Mouse (Mus musculus) ZHBTc4 (cell line): Measurements from ENCODE around the gene C130060K24Rik.

Experiments used
- DNase-seq: peaks from one replicate; pipeline ENCODE4 v3.0.0-alpha.2; 2011; ENCODE audit warnings: low read depth, low spot score

C130060K24Rik gene

DNA sequence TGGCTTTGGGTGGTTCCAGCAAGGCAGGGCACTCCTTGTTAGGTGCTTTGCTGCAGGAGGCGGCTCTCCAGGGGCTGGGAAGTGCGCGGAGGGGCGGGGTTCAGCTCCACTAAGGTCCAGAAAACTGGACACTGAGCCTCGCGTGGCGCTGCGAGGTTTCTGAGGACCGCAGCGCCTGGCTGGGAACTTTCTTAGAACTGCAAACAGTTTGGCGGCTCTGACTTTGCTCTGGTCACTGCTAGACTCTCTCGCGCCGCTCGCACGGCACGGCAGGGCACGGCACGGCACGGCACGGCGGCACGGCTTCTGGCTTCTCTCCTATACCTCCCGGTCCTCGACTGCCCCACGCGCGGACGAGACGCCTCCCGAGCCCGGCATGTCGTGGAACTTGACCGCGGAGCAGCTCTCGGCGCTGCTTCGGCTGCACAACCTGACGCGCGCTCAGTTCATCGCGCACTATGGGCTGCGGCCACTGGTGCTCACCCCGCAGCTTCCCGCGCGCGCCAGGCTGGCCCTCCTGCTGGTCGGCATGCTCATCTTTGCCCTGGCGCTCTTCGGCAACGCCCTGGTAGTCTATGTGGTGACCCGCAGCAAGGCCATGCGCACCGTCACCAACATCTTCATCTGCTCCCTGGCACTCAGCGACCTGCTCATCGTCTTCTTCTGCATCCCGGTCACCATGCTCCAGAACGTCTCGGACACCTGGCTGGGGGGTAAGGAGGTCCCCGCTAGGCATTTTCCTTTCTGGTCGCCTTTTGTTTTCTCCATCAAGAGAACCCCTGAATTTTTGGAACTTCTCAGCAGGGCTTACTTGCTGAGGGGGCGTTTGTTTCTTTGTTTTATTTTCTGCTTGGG is at the start of gene C130060K24Rik:
Gene C130060K24Rik (plus strand): TSS at position 188 of the 855 bp plus-strand sequence.
- DNase-seq, result peak; percentile 67

DNA sequence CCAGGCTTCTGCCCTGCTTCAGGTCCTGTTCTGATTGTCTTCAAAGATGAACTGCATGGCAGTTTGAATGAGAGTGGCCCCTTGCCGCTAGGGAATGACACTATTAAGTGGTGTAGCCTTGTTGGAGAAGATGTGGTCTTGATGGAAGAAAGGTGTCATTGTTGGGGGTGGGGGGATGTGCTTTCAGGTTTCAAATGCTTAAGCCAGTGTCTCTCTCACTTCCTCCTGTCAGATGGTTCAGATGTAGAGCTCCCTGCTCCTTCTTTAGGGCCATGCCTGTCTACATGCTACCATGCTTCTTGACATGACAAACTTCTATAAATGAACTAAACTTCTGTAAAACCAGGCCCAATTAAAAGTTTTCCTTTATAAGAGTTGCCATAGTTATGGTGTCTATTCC is 46.7 kb upstream of the C130060K24Rik start:
- no peak for DNase-seq

DNA sequence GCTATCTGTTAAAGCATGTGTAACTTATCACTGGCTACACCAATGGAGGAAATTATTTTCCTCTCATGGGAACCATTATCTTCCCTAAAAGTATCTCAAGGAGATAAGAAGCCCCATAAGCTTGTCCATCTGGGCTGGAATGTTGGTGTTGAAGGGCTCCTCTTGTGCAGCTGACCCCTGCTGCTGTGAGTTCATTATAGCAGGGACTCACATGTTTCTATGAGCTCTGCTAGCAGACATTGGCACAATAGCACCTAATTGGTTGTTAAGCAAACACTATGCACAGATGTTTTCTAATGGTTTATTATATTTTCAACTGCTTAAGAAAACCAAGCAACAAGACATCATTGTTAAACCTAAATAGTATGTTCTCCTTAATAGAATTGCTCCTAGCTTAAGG is 41.5 kb upstream of the C130060K24Rik start:
- DNase-seq, result no peak

DNA sequence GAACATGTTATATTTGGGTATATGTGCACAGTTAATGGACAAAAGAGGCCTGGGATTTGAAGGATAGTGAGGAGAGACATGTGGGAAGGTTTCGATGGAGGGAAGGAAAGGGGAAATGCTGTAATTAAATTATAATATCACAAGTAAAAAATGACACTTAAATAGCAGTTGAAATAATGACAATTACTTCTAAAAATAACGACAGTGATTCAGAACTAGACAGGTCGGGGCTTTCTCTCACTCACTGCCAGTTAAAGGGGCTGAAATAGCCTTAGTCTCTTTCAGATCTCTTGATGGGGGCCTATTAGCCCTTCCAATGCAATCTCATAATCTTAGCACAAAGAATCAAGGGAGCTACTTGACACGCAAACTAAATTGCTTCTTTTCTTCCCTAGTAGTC is 39.5 kb upstream of the C130060K24Rik start:
- no peak for DNase-seq

DNA sequence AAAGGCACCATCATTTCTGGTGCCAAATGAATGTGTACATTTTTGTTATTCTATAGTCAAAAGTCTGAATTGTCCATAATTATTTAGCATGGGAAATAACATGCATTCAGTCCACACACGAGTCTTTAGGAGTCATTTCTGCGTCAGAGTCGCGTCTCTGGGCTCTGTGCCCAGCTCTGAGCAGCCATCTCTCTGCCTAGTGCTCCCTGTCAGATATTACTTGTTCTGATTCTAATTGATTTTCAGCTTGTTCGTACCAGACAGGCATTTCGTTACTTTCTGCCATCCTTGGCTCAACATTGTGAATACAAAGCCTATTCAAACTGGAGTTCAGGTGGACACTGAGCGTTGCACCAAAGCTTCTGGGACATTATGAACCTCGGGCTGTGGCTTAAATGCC is 33.2 kb upstream of the C130060K24Rik start:
- DNase-seq, result no peak

DNA sequence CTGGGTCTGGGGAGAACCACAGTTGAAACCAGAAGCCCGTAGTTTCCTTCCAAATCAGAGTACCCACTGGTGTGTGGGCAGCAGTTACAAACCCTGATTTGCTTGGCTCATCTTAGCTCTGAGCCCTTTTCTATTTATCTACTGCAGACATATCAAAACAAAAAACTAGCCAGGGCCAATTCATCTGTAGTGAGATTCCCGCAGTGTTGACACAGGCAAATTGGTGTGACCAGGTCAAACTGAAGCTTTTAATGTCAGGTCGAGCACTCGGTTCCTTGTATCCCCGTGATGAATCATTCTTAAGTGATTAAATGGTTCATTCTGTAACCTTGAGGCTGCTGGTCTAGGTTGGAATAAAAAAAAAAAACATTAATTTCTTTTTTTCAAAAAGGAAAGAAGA is 32.6 kb upstream of the C130060K24Rik start:
- no peak for DNase-seq

DNA sequence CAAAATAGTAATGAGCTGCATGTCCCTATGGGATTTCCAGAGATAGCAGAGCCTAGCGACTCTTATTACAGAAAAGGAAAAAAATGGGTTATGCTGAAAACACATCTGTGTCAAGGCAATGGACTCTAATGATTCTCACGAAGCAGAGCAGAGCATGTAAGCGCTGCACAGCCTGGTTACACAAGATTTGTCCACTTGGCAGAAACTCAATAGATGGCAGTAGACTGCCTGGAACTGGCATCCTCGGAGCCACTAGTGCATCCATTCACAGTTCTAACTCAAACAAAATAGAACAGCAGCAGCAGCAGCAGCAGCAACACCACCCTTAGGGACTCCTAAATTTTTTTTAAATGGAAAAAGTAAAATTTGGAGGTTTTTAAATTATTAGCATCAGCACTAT is 29.3 kb upstream of the C130060K24Rik start:
- no peak for DNase-seq

DNA sequence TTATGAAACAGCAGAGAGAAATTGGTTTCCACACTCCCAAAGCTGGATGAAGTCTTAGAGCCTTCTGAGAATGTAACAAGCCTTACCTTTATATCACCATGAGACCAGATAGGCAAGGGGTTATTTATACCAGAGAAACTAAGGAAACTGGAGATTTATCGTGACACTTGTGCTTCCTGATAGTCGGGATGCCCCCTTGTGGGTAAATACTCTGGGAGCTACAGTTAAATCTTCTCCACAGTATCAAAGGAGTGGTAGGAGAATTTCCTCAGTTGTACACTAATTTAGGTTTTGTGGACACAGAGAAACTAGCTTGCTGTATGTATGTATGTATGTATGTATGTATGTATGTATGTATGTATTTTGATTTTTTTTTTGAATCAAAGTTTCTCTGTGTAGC is 5.0 kb upstream of the C130060K24Rik start:
- DNase-seq, result peak; percentile 5

DNA sequence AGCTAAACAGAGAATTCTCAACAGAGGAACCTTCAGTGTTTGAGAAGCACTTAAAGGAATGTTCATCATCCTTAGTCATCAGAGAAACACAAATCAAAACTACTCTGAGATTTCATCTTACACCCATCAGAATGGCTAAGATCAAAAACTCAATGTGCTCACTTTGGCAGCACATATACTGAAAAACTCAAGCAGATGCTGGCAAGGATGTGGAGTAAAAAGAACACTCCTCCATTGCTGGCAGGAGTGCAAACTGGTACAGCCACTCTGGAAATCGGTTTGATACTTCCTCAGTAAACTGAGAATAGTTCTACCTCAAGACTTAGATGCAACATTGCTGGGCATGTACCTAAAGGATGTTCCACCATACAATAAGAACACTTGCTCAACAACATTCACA is 41.0 kb downstream of the C130060K24Rik start:
- DNase-seq, result no peak

DNA sequence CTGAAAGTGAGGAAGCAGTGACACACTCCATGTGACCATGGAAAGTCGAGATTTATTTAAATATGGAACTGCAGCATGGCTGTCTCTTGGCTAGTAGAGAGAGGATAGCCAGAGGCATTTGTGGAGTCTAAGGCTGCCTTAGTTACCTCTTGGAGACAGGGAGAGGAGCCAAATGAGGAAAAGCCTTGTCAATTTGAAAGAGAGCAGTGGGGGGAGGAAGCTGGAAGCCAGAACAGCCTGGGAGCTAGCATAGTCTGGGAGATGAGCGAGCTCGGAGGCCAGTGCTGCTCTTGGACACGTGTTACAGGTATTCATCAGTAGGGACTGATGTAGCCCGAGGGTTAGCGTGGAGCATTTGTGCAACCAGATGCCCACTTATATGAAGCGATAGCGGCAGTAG is 46.2 kb downstream of the C130060K24Rik start:
- no peak for DNase-seq

DNA sequence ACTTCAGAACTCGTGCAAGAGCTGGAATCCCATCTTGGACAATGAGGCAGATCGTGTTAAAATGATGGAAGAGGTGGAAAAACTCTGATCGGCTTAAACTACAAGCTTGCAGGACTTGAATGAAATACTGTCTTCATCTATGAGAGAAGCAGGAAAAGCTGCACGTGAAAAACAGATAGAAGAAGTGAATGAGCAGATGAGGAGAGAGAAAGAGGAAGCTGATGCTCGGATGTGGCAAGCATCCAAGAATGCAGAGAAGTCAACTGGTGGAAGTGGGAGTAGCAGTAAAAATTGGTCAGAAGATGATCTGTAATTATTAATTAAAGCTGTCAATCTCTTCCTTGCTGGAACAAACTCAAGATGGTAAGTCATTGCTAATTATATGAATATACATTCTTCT is 52.3 kb downstream of the C130060K24Rik start:
- DNase-seq, result no peak

DNA sequence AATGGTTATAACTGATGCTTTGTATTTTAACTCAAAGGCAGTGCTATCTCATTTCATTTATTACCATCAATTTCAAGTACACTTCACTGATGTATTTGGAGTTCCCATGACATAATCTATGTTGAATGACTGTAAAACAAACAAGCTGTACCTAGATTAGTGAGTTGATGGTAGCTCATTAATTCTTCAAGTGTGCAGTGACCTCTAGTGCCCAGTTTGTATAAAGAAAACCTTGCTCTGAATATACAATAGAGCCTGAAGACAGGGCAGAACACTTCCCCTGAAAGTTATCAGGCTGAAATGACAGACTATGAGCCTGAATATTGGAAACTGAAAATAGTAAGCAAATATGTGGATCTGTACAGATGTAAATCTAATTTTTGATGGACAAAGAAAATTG is 72.6 kb downstream of the C130060K24Rik start:
- DNase-seq, result peak; percentile 52

DNA sequence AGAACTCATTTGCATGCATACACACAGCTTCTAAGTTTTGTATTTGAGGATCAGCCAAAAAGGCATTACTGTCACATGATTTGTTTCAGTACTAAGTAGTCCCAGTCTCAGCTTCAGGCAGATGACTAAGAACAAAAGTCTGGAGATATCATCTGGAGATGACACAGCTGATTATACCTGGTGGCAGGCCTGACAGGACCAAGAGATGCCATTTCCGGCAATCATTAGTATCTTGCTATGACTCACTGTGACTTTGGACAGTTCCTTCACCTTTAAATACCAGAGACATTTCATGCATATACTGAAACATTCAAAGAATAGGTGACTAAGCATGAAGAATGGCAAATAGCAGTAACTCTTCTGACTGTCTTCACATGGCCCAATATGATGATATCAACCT is 84.4 kb downstream of the C130060K24Rik start:
- DNase-seq, result no peak

DNA sequence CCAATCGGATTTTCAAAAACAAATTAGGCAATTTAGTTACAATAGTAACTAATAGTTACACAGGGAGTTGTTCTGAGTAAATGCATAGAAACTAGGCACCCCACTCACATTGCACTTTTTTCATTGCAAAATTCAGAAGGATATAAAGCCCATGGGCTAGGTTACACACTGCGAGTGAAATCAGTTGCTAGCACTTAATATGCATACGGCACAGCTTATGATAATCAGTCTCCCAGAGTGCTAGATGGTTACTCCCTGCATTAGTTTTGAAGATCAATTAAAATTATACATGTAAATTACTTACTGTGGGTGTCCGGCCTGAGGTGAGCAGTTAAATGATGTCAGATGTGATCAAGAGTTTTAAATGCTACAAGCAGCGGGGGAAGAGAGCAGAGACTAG is 89.4 kb downstream of the C130060K24Rik start:
- DNase-seq, result no peak

DNA sequence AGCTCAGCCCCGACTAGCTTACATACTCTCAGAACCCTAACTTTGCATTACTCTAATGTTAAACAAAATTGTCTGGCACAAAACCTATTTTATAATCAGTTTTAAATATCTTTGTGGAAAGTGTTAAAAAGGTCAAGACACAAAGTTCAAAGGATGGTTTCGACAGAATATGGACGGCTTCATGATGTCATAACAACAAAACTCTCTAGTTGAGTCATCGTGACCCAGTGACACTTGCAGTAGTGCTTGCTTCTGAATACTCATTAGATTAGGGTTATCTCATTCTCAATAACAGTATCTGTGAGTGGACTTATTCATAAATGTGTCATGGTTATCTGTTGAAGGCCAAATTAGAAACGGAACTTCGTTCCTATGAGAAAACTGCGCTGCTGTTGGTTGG is 91.5 kb downstream of the C130060K24Rik start:
- DNase-seq, result no peak

DNA sequence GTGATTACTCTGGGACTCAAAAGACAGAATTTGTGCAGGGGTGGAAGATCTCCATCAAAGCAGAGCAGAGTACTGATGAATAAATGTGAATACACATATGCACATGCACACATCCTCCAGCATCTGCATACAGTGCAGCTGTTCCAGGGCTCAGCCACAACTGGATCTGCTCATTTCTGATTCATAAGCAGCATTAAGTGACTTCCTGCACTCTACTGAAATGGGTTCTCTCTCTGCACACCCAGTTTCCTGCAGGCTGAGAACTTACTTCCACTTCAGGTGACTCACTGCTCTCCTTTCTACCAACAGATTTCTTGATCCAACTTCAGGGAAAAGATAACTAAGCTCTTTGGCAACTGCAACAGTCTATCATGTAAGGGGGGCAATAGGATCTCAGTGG is 117.9 kb downstream of the C130060K24Rik start:
- no peak for DNase-seq
